Mouse (Mus musculus) activated CD4-positive, CD25-positive, alpha-beta regulatory T cell, adult 4 months (primary cell): ENCODE data around the gene Ccar1. TPM values are rescaled to one million over a fixed set of nuclear protein-coding genes. Genes with fewer than 3 reads are reported as not detected.
"Not testable (repeated sequence)": the region's sequence is repeated elsewhere in the genome, so short reads cannot be mapped to it uniquely, and the experiment has no call there.

Experiments used
- ATAC-seq: one replicate; pipeline ENCODE4 v1.8.0; 2017
- polyA plus RNA-seq, 2 experiments: library from polyadenylated mRNA; unstranded; fragments of 100-300 nt; shearing (Covaris generic); gene quantifications; one replicate each; pipeline ENCODE4 v1.2.1; 2017

The Ccar1 gene
- polyA plus RNA-seq, result 100 to 1,000 TPM; 111 to 132 TPM

GRCm38 (mm10) chr10:62792177-62793090, at the start of gene Ccar1:
TSS of gene Ccar1 (minus strand) at chr10:62792286.
- peak; percentile 98 for ATAC-seq

DNA sequence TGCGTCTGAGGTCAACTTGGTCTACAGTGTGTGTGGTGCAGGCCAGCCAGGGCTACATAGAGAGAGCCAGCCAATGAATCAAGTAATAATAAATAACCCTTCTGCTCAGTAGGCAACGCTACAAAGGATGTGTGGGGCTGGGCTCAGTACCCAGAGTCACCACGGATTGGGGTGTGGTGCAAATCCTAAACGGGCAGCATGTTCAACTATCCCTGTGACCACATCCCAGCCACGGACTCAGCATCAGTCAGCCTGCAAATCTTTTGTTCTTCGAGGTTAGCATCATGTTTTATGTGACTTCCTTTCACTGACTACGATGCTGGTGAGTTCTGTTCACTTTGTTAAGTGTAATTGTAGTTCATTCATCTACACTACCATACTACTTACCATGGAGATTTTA, 48.6 kb upstream of the Ccar1 start:
- no peak for ATAC-seq

DNA sequence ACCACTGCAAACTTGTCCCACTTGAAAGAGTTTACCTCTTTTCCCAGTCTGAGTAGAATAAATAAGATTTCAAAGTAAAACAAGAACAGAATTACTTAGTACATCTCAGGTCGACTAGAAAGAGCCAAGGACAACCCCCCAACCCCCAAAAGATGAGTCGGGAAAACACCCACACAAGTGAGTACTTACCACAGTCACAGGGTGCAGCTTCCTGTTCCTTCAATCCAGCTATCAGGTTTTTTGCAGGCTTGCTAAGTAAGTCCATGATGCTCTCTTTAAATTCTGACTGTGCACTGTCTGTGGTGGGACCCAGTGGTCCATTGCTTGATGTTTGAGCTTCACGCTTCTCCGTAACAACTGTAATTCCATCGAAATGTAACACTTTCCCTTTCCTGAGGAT, 45.9 kb upstream of the Ccar1 start:
- ATAC-seq, result no peak

DNA sequence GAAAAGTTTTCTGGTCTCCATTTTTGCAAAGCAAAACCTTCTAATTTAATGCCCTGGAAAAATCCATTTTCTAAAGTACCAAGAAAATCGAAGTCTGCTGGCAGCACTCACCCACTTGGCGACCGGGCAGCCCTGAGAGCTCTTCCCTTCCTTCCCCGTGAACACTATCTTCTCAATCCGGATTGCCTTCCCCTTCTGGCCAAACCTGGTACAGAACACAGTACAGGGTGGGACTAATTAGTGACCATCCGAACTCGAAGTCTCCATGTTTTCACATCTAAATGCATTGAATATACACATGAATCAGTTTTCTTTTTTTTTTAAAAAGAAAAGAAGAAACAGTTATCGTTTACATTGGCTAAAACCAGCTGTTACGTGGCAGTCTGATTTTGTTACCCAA, 40.7 kb upstream of the Ccar1 start:
- ATAC-seq, result no peak

DNA sequence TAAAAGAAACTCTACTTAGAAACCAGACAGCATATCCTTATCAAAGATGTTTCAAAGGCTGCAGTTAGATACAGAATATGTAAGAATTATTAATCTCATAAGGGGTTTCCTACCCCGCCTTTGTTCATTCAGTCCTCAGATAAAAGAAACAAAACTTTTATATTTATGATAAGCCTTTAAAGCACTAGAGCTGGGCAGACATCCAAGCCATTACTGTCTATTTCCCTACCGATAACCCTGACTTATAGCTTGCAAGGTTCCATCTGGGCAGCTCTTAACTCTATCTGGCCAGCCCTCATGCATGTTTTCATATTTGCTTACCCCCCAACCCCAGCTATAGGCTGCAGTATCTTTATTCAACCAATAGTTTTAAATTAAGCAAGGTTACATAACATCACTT, 39.5 kb upstream of the Ccar1 start:
- ATAC-seq, result no peak

- ATAC-seq, result no peak
Observed at GRCm38 (mm10) chr10:62824474-62824873, 32.4 kb upstream of the Ccar1 start.

- ATAC-seq, result no peak
Observed at GRCm38 (mm10) chr10:62823431-62823830, 31.3 kb upstream of the Ccar1 start.

DNA sequence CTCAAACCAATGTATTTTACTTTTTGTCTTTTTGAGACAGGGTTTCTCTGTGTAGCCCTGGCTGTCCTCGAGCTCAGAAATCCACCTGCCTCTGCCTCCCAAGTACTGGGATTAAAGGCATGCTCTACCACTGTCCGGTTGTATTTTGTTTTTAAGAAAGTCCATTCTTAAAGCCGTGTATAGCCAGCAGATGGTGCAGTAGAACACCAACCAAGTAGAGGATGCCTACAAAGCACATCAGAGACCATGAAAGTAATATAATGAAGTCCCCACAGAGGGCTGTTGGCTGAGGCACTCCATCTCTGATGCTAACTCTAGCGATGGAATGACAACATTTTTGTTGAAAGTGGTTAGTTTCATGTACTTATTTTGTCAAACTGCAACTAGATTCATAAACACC, 17.9 kb upstream of the Ccar1 start:
- ATAC-seq, result no peak

DNA sequence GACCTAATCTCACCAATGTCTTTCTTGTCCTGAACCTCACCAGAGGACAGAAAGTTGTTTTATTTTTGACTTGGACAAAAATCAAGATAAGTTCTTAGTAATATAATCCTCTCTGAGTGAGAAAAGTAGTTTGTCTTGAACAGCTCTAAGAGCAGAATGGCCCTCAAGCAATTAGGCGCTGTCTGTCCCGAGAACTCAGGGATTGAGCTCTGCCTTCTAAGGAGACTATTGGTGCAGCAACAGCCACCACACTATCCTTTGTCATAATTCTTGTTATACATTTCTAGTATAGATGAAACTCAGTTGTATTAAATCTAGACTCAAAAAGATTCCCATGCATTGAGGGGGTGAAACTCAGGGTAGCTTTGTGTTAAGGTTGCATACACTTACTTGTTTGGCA, 16.7 kb upstream of the Ccar1 start:
- ATAC-seq, result no peak

GRCm38 (mm10) chr10:62808316-62808715, 16.2 kb upstream of the Ccar1 start:
- no peak for ATAC-seq

- ATAC-seq, result no peak
Observed at GRCm38 (mm10) chr10:62804106-62804505, 12.0 kb upstream of the Ccar1 start.

GRCm38 (mm10) chr10:62803296-62803695, 11.2 kb upstream of the Ccar1 start:
- ATAC-seq, result no peak

GRCm38 (mm10) chr10:62794221-62794620, 2.1 kb upstream of the Ccar1 start:
- no peak for ATAC-seq

DNA sequence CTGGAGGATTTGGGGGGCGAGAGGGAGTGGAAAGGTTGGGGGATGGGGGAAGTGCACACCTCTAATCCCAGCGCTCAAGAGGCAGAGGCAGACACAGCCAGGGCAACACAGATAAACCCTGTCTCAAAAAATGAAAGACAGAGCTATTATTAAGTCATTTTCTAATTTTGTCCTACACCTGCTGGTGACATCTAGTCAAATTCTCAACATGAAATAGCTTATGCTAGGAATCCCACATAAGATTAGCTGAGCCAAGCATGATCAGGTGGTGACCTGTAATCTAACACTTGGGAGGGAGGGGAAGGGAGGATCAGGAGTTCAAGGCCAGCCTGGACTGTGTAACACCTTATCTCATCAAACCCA, 986 bp upstream of the Ccar1 start:
- no peak for ATAC-seq

DNA sequence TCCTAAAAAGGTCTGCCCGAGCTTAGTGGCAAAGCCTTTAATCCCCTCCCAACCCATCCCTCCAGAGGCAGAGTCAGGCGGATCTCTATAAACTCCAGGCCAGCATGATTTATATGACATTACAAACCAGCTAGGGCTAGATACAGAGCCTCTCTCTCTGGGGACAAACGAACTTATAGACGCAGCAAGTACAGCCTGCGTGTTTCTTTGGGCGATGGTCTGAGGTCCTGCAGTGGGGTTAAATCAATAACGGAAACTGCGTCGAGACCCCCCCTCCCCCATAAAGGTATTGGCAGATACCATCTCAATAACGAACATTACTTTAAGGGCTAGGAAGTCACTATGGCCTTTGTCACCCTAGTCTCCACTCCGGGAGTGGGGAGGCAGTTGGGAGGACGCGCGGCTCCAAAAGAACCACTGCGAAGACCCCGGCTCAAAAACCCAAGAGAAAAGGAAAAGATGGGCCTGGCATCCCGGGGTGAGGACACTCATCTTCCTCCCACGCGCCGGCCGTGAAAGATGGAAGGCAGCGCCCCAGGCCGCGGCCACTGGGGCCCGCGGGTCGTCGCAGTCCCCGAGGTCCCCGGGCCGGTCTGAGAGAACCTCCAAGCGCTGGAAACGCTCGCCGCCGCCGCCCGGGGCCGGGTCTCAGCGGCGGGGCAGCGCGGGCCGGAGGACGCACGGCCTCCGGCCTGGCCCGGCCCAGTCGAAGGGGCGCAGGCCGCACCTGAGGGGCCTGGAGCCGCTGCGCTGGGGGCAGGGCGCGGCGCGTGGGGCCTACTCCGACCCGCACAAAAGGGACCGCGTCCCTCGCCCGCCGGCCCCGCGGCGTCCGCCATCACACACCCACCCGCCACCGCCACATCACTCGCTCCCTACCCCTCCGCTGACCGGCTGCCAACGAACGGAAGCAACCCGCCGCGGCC, 572 bp downstream of the Ccar1 start:
- ATAC-seq, result peak; percentile 18

DNA sequence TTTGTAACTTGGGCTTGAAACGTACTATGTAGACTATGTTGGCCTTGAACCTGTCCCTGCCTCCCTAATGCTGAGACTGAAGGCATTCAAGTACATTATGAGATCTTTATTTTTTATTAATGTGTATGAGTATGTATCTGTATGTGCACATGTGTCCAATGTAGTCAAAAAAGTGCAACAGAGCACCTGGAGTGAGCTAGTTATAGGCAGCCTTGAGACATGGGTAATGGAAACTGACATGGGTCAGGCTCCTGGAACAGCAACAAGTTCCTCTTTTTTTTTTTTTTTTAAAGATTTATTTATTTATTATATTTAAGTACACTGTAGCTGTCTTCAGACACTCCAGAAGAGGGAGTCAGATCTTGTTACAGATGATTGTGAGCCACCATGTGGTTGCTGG, 10.3 kb downstream of the Ccar1 start:
- not testable (repeated sequence) for ATAC-seq

DNA sequence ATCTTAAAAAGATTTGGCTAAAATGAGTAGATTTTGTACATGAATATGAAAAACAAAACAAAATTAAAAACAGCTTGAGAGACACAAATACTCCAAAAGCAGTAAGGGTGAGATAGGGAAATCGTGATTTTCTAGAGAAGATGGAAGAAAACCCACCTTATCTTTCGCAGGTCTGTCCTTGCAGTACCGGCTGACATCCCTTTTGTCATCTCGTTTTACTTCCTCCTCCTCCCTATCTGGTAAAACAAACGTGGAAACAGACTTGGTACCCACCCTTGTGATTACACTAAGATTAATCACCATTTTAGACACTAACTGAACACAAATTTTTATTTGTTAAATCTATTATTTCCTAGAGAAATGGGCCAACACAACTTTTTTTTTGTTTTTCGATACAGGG, 41.3 kb downstream of the Ccar1 start:
- ATAC-seq, result no peak

DNA sequence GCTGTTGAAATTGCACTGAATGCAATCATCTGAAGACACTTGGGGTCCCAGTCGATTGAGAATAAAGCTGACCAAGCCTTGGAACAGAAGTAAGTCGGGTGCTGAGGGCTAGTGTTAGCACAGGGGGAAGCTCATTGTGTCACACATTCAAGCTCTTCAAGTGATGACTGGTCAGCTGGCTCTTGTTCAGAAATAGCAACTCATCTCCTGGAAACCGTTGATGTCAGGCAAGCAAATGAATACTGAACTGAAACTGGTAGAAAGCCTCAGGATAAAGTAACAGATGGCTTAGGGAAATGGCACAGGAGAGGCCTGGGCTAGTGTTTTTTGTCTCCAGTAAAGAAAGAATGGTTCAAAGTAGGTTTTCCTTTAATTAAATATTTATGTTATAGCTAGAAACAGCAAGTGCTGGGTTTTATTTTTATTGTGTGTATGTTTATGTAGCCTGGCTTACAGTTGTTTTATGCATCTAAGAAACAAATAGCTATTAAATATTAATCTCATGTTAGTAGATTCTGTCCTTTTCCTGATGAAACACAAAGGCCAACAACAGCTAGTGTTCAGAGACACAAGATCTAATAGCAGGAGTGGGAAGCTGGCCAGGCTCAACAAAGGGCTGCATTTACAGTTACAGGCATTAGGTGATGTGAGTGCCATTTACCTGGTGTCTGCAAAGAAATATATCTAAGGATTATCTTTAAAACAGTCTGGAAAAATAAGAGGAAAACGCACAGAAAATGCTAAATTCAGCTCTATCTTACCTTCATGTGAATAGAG, 51.9 kb downstream of the Ccar1 start:
- no peak for ATAC-seq

DNA sequence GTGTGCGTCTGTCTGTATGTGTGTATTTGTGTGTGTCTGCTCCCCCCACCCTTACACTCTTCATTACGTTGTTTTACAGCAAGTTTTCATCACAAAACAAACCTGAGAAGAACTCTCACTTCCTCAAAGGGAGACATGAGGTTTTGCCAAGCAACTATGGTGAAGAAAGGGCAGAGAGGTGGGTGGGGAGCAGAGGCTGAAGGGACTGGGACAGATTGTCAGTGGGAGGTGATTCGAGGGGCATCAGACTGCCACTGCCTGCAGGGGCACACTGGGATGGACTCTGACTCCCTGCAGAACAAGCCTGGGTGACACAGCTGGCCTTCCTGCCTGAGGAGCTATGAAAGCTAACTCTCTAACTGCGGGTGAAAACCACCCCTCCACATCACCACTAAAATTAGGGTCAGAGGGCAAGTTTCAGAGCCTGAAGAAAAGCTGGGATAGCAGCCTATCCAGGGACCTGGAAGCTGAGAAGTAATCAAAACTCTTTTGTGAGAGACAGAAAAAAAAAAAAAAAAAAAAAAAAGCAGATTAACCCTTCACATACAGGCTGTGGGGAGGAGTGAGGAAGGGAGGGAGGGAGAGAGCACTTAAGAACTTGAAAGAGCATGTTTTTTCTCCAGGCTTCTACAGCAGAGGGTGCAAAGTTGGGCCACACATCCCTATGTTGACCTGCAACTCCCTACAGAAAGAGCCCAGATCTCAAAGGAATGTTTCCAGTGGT, 55.0 kb downstream of the Ccar1 start:
- ATAC-seq, result no peak

- no peak for ATAC-seq
Observed at GRCm38 (mm10) chr10:62730826-62731225, 61.3 kb downstream of the Ccar1 start.

DNA sequence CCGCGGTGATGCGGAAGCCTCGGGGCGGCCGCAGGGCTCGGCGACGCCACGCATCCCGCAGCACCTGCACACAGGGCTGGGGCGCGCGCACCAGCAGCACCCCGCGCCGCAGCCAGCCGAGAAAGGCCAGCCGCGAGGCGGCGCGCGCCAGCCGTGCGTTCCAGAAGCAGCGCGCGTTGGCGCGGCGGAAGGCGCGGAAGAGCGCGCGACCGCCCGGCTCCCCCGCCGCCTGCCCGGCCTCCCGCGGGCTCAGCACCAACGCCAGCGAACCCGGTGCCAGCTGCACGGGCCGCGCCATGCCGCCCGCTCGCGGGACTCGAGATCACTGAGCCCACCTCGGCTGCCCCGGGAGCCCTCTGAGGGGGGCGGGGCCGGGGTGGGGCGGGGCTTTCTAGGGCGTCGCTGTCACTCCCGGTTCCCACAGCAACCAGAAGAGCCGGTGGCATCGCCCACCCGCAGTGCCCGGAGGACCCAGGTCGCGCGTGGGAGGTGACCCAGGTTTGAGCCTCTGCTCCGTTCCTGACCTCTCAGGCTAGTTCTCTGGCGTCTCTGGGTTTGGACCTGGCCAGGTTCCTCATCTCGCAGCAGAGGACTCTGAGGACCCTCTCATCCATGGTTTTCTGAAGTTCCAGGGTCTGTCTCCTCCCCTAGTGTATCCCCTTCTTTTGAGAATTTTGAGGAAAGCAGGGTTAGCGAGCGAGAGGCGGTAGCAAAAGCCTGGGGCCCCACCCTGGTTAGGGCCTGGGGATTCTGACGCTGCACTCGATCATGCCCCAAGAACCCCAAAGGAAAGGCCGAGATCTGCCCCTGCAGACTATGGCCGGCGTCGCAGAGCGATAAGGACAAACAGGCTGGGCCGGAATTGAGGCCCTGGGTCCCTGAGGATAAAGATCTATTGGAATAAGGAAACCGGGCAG, 66.1 kb downstream of the Ccar1 start, which contains the start of gene Stox1:
TSS of gene Stox1 (minus strand) at position 358 of the 917 bp plus-strand sequence.
- ATAC-seq, result peak; percentile 40
